Mouse (Mus musculus) CD4-positive, CD25-positive, alpha-beta regulatory T cell, adult 2 months (primary cell): ENCODE data around the gene Saysd1.

Experiments used
- DNase-seq: peaks from one replicate; pipeline ENCODE4 v3.0.0-alpha.2; 2012; ENCODE audit warnings: low read depth, low spot score

Saysd1 gene

DNA sequence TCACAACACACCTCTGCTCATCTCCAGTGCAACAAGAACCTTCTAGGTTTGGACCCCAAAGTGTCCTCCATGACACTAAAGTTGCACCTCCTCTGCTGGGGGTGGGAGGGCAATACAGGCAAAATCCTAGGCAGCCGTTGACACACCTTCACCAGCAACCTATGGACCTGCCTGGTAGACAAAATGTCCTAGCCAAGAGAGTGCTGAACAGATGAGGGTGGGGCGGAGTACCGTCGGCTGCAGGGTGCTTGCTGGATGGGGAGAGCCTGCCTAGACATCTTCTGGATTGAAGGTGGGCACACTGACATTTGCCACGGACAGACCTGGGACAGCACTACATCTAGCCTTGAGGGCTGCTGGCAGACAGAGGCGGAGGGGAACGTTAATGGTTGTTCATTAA, 26.1 kb upstream of the Saysd1 start:
- DNase-seq, result no peak

GRCm38 (mm10) chr14:20162686-20163085, 24.4 kb upstream of the Saysd1 start:
- DNase-seq, result no peak

GRCm38 (mm10) chr14:20158727-20159681, 20.7 kb upstream of the Saysd1 start:
- no peak for DNase-seq

DNA sequence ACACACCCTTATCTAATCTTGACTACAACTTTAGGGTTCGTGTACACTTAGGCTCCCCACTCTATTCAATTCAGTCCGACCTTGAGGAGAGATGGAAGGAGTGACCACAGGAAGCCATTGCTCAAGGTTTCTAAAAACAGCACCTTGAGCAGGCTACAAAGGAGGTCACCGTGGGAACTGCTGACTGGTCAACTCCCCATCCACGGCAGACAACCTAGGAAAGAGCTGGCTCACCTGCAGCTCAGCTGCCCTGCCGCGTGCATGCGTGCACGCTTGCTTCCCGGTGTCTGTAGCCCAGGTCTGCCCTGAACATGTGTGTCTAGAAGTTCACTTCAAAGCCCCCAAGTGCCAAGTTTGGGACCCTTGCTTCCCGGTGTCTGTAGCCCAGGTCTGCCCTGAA, 19.3 kb upstream of the Saysd1 start:
- no peak for DNase-seq

GRCm38 (mm10) chr14:20155718-20156117, 17.4 kb upstream of the Saysd1 start:
- DNase-seq, result no peak

DNA sequence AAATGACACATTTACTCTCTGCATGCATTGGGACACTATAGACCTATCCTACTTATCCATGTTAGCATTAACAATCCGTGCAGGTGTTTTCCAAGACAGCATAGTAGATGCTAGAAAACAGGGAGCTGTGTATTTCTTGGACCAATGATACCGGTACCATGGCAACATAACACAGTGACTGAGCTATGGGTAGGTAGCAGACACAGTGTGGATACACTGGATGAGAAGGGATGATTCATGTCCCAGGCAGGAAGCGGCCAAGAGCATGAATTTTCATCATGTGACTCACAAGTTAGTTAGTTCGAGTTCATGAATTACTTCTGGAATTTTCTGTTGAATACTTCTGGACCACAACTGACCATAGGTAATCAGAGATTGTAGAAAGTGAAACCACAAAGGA, 16.6 kb upstream of the Saysd1 start:
- DNase-seq, result no peak

DNA sequence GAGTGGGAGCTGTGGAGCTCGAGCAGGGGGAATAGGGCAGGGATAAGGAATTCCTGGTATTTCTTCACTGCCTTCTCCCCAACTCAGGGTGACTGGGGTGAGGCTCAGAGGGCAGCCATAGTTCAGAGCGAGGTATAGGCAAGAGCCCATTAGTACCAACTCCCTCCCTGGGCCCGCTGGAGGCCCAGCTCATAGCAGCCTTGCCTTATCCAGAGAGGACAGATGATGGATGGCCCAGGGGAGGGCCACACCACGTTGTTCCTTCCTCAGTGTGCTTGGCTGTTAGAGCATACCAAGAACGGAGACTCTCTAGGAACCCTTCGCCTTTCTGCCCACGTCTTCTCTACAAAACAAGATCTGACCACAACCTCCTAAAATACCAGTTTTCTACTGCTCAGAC, 15.9 kb upstream of the Saysd1 start:
- DNase-seq, result no peak

- DNase-seq, result no peak
These were observed 11.1 kb upstream of the Saysd1 start for GRCm38 (mm10) chr14:20149127-20150080.

GRCm38 (mm10) chr14:20148514-20148913, 10.2 kb upstream of the Saysd1 start:
- no peak for DNase-seq

- no peak for DNase-seq
These were observed 9.5 kb upstream of the Saysd1 start for GRCm38 (mm10) chr14:20147854-20148253.

- no peak for DNase-seq
These were observed 5.8 kb upstream of the Saysd1 start for GRCm38 (mm10) chr14:20144093-20144492.

DNA sequence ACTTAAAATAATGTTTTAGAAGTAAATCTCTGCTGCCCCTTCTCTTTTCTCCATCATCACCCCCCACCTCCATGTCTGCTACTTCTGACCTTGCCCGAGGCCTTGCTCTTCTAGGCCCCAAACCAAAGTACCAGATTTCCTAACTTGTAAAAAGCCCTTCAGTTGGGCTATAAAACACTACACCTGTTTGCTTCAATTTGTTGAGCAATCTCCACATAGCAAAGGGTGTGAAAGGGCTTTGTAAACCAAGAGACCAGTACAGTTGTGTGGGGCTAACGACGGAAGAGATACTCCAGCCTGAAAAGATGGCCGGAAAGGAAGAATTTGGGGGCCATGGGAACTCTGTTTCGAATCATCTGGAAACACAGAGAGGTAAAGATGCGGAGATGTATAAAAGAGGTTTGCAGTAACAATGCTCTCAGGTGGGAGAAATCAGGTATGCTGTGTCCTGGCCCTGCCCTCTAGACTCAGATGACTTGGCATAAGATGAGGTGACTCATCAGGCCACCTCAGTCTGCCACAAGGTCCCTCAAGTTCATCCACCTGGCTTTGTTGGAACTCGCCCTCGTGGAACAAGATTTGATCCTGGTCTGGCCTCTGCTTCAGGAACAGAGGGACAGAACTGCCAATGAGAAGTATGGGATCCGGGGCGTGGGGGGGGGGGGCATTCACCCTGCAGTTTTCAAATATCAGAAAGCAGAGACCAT, 3.2 kb downstream of the Saysd1 start:
- DNase-seq, result no peak

- no peak for DNase-seq
These were observed 10.2 kb downstream of the Saysd1 start for GRCm38 (mm10) chr14:20128162-20128561.

DNA sequence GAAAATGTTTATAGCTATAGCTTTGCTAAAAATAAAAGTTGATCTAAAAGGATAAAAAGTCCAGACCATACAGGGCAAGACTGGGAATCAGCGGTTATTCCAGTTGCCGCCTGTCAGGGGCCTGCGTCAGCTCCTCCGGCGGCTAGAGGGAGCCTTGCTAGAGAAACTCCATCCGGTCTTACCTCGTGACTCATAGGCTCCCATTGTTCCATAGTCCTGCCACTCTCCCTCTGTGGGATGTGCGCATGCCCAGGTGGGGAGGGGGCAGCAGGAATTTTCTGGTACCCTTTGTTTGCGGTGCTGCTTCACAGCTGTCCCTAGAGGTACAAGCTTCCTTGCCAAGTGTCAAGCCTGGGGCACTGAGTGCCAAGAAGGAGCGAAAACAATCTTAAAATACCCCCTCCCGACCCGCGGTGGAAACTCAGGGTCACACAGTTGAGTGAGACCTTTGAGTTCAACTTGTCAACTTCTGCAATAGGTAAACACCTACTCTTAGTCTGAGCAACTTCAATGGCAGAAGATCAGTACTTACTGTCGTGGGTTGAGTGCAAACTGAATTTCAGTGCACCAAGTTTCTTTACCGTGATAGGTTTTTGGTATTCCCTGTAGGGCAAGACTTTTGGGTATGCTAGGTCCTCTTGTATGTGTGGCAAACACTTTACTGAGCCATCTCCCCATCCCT, 10.8 kb downstream of the Saysd1 start:
- DNase-seq, result no peak

DNA sequence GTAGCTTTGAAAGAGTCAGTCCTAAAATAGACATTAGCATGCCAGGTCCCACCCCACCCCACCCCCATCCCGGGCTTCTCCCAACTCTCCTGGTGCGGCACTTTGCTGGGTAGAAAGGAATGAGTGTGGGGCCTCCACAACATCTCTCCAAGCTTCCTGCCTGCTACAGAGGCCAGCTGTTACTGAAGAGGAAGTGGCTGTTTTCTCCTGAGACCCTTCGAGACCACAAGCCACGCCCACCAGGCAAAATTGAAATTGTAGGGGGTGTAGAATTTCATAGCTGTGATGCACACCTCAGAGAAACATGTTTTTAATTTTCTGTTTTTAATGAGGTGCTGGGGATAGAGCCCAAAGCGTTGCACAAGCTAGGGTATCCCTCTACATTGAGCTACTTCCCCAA, 17.5 kb downstream of the Saysd1 start:
- DNase-seq, result no peak

GRCm38 (mm10) chr14:20120012-20120411, 18.3 kb downstream of the Saysd1 start:
- no peak for DNase-seq

GRCm38 (mm10) chr14:20116149-20116605, 22.2 kb downstream of the Saysd1 start:
- no peak for DNase-seq

DNA sequence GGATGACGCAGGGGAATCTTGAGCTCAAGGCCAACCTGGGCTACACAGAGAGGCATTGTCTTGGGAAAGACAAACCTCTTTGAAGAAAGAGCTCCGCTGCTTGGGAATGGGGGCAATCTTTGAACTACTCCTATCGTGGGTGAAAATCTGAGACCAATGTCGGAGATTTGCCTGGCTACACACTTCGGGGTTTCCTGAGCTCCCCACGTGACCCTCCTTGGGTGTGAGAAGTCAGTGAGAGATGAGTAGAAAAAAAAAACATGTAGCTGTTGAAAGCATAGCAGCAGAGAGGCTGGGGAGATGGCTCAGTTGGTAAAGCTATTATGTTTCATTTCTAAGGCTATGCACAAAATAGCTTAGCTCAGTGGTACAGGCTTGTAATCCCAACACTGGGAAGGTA, 23.4 kb downstream of the Saysd1 start:
- peak; percentile 47 for DNase-seq

GRCm38 (mm10) chr14:20113964-20114363, 24.4 kb downstream of the Saysd1 start:
- DNase-seq, result peak; percentile 91

DNA sequence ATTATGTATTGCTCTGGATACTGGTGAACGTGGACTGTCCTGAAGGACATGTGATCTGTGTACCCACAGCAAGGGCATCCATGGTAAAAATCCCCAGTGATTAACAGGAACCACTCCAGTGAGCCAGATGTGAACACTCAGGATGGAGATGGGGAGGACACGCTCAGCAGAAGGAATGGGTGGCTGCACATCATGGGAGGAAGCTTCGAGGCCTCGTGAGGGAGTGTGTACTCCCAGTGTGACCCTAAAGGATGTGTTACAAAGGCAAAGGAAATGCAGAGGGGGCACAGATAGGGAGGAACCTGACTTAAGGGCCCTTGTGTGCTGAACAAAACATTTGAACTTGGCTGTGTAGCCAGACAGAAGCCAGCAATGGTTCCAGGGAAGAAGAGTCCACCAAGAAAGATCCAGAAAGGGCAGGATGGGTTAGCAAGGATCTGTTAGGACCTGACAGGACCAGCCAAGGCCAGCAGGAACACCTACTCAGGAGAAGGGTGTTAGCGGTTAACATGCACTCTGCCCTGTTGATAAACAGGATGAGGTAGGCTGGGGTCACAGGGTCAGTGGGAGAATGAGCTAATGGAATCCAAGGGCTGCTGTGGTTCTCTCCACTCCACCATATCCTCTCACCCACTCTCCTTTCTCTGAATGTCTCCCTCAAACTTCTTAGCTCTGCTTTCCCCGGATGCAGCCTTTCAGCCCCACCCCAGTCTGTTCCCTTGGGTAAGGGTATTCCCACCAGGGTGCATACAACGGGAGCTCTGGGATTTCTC, 25.0 kb downstream of the Saysd1 start:
- DNase-seq, result peak; percentile 2
